Mouse (Mus musculus) bone marrow, adult 2 months (tissue): ENCODE data around the gene Msl1. TPM values are rescaled to one million over a fixed set of nuclear protein-coding genes. Genes with fewer than 3 reads are reported as not detected.

Experiments
- H3K27ac ChIP-seq: fragments of 200-500 bp; 2 replicates; pipeline ENCODE4 v1.5.1; 2012; ENCODE audit warnings: low read depth, mild to moderate bottlenecking, control low read depth, inconsistent platforms, low read length; ENCODE audit not compliant: control insufficient read depth, poor library complexity, insufficient read depth
- H3K4me1 ChIP-seq: fragments of 200-500 bp; 2 replicates; pipeline ENCODE4 v1.6.1; 2011; ENCODE audit warnings: low read length; ENCODE audit not compliant: control insufficient read depth, insufficient read depth
- H3K4me3 ChIP-seq: fragments of 200-500 bp; replicated peaks from 2 replicates; pipeline ENCODE3; 2011; ENCODE audit warnings: mild to moderate bottlenecking, low read depth, low read length, control low read depth; ENCODE audit not compliant: control insufficient read depth
- CTCF ChIP-seq: fragments of 200-500 bp; IDR thresholded peaks from 2 replicates; pipeline ENCODE4 v1.5.1; 2011; ENCODE audit warnings: low read length, control low read depth; ENCODE audit not compliant: control insufficient read depth, insufficient read depth
- POLR2A ChIP-seq: fragments of 200-500 bp; IDR thresholded peaks from 2 replicates; pipeline ENCODE4 v1.6.1; 2011; ENCODE audit warnings: low read depth, mild to moderate bottlenecking, control low read depth, low read length, borderline replicate concordance; ENCODE audit not compliant: control insufficient read depth
- WGBS: fragments of 180-500 bp; shearing (Covaris S2); methylation state at CpG from one replicate; pipeline ENCODE4 v1.1.7; 2018; 5-methylcytosine and 5-hydroxymethylcytosine counted together
- polyA plus RNA-seq: library from polyadenylated mRNA; stranded (reverse); fragments of >200 nt; gene quantifications from 2 replicates; pipeline ENCODE4 v1.2.4, GENCODE M21; 2011; ENCODE audit warnings: low replicate concordance; ENCODE audit not compliant: missing spikeins, insufficient read depth, insufficient read length

Msl1 gene
- polyA plus RNA-seq: 46.7 and 69.9 TPM in 2 replicates

DNA sequence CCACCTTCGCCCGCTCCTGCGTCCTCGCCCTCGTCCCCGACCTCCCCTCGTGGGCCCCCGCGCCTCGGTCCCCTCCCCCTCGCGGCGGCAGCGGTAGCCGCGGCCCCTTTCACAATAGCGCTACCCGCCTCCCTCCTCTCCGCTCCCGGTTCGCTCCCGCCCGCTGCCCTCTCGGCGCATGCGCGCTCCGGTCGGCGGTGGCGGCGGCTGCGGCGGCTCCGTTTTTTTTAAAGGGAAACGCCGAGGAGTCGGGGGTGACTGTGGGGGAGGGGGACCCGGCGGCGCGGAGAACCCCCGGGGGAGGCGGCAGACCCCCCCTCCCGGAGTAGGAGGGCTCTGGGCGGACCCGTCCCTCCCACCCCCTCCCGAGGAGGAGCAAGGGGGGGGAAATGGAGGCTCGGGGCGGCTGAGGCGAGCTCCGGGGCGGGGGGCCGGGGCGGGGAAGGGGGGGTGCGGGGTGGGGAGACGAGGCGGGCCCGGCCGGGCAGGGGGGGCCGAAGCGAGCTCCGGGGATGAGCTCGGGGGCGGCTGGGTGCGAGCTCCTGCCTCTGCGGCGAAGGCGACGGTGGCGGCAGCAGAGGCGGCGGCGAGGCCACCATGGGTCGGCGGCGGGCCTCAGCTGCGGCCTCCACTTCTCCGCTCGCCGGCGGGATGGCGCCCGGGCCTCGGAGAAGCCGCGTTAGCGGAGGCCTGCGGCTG lies at the start of gene Msl1:
TSS of gene Msl1 (plus strand) at position 502 of the 699 bp plus-strand sequence.
- peaks cover 3% of the 10 kb centered on the region; the same call in 1 of the 2 replicates for H3K4me1 ChIP-seq
- peak within 1 kb of the TSS; percentile 93 for H3K4me3 ChIP-seq
- 0% methylated on average over 75 of the region's 89 CpGs for WGBS
- TF ChIP-seq CTCF (no peak), POLR2A (no peak)
- H3K27ac ChIP-seq: peak within 1 kb of the TSS; percentile 98

- WGBS: 60% methylated on average over 12 of the region's 12 CpGs
- TF ChIP-seq POLR2A: no peak
- no peak for TF ChIP-seq CTCF
- H3K4me1 ChIP-seq: peaks cover 10% of the 10 kb centered on the region
- H3K27ac ChIP-seq: no peak overlapping the region
- no peak overlapping the region for H3K4me3 ChIP-seq
Measured at GRCm38 (mm10) chr11:98745932-98746853, 49.1 kb upstream of the Msl1 start.

GRCm38 (mm10) chr11:98746855-98747693 lies 48.2 kb upstream of the Msl1 start:
- TF ChIP-seq POLR2A: no peak
- TF ChIP-seq CTCF: no peak
- Histone ChIP-seq H3K4me3 (peak overlapping the region; percentile 61), H3K4me1 (peaks cover 12% of the 10 kb centered on the region), H3K27ac (no peak overlapping the region)
- 2% methylated on average over 19 of the region's 19 CpGs for WGBS

DNA sequence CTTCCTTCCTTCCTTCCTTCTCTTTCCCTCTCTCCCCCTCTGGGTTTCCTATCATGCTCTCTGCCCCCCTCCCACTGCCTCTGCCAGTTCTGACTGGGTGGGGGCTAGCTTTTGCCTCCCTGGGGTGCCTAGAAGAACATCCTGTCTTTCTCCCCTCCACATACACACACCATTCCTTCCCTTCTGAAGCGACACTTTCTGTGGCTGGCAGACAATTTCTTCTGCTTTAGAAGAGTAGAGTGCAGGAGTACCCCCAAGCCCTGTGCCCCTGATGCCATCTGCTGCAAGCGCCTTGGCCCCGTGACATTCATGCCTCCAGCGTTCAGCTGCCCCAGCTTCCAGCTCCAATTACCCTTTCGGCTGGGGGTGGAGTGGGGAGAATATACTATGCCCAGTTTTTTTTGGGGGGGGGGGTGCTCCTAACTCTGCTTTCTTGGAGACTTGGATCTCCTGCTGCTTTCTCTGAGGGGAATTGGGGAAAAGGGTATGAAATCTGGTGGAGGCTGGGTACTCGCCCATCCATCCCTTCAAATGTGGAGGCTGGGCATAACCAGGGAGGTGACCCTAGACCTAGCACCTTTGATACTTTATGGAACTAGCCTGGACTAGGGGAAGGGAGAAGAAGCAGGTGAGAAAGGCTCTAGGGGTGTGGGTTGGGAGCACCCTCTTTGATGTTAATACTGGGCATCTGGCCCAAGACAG lies 47.4 kb upstream of the Msl1 start:
- H3K27ac ChIP-seq: no peak overlapping the region
- no peak overlapping the region for H3K4me3 ChIP-seq
- TF ChIP-seq POLR2A: no peak
- TF ChIP-seq CTCF: no peak
- H3K4me1 ChIP-seq: peaks cover 11% of the 10 kb centered on the region
- 16% methylated on average over 6 of the region's 6 CpGs for WGBS

DNA sequence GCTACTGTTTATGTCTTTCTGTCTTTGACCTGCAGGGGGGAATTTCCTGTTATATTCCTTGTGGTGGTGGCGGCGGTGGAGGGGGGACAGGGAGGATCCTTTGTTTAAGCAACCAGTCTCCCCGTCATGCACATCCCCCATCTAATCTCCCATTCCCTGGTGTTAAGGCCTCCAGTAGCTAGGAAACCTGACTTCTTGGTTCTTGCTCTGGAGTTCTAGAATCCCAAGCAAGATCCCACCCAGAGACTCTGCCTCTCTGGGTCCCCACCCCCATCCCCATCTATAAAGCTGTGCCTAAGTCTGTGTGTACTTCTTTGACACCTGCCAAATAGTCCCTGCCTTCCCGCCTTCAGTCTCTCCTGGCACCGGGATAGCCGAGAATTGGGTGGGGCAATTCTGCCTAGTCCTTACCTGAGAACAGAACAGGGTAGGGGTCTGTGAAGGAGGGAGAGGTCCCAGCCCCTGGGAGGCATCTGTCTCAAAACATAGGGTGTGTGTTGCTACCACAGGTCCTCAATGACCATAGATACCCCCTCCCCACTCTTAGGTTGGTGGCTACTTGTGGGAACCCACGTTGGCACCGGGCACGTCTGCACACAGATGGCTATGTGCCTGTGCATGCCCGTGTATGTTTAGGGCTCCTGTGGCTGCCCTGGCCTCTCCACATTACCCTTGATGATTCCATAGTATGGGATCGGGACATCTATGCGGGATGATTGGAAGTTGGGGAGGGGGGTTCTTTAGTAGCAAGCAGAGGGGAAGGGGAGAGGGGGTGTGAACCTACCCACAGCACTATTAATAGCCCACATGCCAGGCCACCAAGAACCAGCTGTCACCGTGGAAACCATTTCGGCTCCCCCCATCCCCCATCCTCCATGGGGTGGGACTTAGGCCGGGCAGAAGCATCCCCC lies 46.6 kb upstream of the Msl1 start:
- H3K4me3 ChIP-seq: no peak overlapping the region
- TF ChIP-seq CTCF (no peak), POLR2A (no peak)
- 42% methylated on average over 15 of the region's 15 CpGs for WGBS
- H3K27ac ChIP-seq: peak overlapping the region; percentile 9; the same call in 1 of the 2 replicates
- H3K4me1 ChIP-seq: peaks cover 9% of the 10 kb centered on the region

DNA sequence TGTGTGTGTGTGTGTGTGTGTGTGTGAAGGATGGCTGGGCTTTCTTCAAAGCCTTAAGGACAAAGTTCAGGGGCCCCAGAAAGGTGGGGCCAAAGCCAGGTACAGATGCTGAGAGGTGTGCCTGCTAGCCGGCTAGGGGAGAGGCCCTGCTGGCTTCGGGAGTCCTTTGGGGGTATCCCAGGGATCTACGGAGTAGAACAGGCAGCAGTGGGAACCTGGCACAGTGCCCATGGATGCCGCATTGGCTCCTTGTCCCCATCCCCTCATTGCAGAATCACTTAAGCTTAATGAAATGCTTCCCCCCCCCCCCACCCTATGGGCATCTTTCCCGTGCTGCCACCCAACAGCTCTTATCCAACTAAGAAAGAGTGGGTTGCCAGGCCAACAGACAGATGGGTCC lies 45.6 kb upstream of the Msl1 start:
- Histone ChIP-seq H3K4me1 (peaks cover 11% of the 10 kb centered on the region), H3K27ac (no peak overlapping the region), H3K4me3 (no peak overlapping the region)
- TF ChIP-seq POLR2A: no peak
- no peak for TF ChIP-seq CTCF
- 63% methylated on average over 5 of the region's 5 CpGs for WGBS
